Mouse (Mus musculus): Measurements from ENCODE around the gene Cog2.

The Cog2 gene

DNA sequence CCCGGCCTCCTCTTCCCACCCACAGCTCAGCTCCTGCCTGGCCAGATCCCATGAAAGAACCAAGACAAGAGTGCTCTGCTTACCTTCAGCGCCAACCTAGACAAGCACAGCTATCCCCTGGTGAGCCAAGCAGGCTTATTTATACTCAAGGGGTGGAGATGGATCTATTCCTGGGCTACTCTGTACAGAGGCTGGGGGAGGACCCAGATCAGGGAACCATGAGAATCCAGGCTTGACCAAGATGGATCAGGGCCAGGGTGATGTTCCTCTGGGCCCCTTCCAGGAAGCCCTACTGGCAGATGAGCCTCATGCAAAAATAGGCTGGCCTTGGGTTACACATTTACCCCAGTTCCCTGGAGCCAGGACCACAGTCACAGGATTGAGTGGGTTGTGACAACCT is 49.0 kb downstream of the Cog2 start, which contains the start of gene Agt:
Gene Agt (minus strand): TSS at position 114 of the 400 bp plus-strand sequence.
- no peak for DNase-seq (ENCODE audit: low spot score)

DNA sequence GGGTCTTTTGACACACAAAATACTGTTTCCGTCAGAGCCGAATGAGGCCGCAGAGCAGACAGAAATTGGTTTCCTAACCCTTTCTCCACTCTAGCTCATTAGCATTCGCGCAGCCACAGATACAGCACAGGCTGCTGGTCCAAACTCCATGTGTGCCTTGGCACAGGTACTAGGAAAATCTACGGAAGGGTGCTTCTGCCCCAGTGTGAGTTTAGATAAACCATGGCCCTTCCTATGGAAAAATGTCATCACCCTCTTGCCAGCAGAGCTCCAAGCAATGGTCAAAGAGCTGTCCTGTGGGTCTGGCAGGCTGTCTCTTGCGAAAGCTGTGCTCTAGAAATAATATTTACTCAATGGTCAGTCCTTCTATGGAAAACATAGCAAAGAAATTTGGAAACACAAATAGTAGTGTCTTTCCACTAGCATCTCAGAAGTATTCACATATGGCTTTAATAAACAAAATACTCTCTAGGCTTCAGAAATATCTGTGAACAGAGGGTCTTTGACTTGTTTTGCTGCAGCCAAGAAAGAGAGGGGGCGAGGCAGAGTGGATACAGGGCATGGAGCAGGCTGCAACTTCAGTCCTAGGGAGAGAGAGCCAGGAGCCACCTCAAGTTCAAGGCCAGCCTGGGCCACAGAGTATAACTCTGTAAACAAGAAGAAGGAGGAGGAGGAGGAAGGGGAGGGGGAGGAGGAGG is 51.3 kb downstream of the Cog2 start:
- DNase-seq (ENCODE audit: low spot score) = no peak

DNA sequence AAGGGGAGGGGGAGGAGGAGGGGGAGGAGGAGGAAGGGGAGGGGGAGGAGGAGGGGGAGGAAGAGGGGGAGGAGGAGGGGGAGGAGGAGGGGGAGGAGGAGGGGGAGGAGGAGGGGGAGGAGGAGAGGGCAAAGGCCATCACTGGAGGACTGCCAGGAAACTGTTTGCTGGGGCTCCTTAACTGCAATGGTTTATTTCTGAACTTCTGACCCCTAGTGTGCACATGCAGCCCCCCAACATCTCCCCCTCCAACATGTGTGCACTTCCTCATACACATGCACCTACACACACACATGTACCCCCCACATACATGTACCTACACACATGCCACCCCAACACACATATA is 51.8 kb downstream of the Cog2 start:
- DNase-seq (ENCODE audit: low spot score) = no peak

DNA sequence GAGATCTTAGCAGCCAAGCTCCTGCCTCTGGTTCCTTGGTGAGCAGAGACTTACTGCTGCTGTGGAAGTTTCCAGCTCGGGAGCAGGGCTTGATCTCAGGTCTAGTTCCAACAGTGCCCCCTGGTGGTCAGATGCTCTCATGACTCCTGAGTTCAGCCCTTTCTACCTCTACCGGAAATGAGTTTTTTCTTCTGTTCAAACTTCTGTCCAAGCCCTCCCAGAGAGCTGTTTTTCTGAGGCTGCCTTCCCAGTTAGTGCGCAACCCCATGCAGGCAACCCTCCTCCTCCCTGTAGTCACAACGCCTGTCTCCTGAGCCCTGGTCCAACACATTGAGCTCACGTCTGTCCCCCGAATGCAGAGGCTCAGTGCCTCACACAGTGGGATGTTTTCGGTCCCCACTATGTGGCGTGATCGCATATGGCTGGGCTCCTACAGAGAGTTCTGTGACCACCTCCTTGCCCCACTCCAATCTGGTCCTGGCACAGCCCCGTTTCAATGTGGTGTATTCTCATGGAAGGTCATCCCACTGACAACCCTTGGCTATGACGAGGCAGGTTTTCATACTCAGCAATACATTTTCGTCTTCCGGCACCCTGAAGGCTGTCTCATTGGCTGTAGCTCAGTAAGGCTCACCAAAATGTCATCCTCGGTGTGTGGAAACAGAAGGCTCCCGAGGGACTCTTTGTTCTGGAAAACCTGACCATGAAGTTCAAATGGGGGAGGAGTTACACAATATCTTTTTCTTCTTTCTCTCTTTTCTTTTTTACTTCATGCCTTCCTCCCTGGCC is 53.2 kb downstream of the Cog2 start:
- DNase-seq (ENCODE audit: low spot score) = peak; percentile 97

DNA sequence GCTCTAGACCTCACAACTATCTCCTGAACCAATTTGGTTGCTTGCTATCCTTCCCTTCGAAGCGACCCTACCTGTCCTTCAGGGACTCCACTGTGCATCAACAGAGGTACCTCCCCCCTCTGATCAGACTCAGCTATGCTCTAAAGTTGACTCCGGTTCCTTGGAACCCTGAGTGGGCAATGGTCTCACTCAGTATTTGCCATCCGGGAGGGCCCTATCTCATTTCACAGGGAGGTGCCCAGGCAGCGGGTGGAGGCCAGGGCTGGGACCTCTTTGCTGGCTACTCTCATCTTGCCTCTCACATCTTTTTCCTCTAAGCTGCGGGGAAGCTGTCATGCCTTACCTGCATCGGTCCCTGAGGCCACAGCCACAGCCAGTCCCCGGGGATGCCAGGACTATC is 55.2 kb downstream of the Cog2 start, which contains the start of gene Capn9:
Gene Capn9 (plus strand): TSS at position 301 of the 400 bp plus-strand sequence.
- no peak for DNase-seq (ENCODE audit: low spot score)

DNA sequence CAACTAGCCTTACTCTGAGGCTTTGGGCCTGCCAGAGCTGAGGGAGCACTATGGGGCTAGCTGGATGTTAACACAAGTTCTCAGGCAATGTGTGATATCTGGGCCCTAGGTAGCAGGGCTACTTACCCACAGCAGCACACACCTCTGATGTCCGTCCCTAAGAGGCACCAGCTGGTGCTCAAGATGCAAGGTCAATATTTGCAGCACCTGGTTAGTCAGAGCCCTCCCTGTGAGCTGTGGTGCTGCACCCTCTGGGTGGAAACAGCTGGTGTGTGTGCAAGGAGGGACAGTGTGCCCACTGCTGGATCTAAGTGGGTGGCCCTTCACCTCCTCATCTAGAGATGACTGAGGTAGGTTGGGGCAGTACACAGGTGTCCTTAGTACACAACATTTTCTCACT is 56.2 kb downstream of the Cog2 start:
- DNase-seq (ENCODE audit: low spot score) = no peak

DNA sequence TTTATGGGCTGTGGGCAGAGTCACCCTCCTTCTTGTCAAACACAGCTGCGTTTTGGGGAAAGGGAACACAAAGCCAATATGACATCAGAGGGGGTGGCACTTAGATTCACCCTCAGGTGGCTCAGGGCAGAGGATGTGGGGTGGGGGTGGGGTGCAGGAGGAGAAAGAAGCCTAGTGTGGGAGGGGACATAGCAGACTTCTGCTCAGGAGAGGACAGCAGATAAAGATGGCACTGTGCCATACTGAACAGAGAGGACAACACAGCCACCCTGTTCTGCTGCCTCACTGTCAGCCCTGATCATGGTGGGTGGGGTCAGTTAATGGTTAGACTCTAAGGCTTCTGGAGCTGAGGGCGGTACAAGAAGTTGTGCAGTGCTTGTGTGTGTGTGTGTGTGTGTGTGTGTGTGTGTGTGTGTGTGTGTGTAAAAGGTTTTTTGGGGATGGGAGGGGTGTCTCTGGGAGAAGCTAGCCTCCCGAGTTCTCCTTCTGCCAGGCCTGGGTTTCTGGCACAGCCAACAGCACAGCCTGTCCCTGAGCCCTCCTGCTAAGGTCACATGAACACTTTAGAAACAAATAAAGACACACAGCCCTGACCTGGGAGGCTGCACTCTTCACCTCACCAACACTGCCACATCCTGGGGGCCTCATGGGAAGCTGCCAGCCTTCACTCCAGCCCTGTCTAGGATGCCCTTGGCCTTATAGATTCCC is 65.3 kb downstream of the Cog2 start:
- no peak for DNase-seq (ENCODE audit: low spot score)

DNA sequence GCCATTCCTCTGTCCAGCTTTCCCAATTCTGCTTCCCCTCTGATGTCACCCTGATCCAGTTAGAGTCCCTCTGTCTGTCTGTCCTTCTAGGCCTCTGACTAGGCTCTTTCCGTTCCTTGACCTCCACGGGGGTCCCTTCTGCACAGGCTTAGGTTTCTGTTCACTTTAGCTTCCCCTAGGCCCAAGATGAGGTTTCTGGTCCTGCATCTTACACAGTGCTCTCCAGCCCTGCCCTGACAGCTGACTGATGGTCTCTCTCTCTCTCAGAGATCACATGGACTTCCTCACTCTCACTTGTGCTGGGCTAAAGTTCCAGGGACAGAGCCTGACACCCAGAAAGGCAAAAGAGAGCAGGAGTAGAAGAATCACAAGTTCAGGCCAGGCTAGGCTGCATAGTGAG is 66.0 kb downstream of the Cog2 start:
- DNase-seq (ENCODE audit: low spot score) = no peak

DNA sequence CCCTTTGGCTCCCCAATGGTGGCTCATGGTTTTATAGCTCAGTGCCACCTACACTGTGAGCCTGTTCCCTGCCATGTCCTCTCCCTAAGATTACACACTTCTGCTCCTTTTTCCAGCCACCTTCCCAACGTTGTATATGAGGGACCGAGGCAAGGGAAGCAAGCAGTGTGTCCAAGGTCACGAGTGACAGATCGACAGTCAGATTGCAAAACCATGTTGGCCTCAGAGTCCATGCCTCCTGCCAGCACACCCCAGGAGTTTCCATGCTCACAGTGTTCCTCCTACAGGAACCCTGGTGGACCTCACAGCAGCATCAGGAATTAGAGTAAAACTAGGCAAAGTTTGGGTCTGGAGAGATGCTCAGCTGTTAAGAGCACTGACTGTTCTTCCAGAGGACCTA is 68.8 kb downstream of the Cog2 start:
- DNase-seq (ENCODE audit: low spot score) = no peak
